In genomic region chr10:81168521-81169244, GRCm38 (mm10) we compare ENCODE assay signal across 8 mouse cellular contexts. TPM values are rescaled to one million over a fixed set of nuclear protein-coding genes. Genes with fewer than 3 reads are reported as not detected.
A peak's percentile ranks its signal among the peaks of the same experiment; 100 is the strongest.
DNase-seq lines count a peak whose midpoint lies in the region; ATAC-seq lines count a peak whose summit lies in the region.

No protein-coding gene starts in this region.

- H3K4me1 ChIP-seq in heart, embryonic 16.5 days (ENCODE audit: control insufficient read depth, insufficient read depth, low read length) = peaks cover 22% of the 10 kb centered on the region
- peaks cover 16% of the 10 kb centered on the region for H3K4me1 ChIP-seq in neural tube, embryonic 14.5 days (ENCODE audit: control insufficient read depth, insufficient read depth, low read length)

- H3K27ac ChIP-seq in heart, embryonic 16.5 days (ENCODE audit: low read length) = peak overlapping the region; percentile 79
- peak overlapping the region; percentile 80 for H3K27ac ChIP-seq in neural tube, embryonic 14.5 days (ENCODE audit: low read depth, low read length)

- 3% methylated on average over 29 of the region's 29 CpGs for WGBS in heart, embryonic 16.5 days
- WGBS in neural tube, embryonic 14.5 days = 3% methylated on average over 29 of the region's 29 CpGs

- ATAC-seq in CD4-positive, CD25-positive, alpha-beta regulatory T cell, adult 4 months = peak; percentile 45
- peak; percentile 58 for ATAC-seq in erythroid progenitor cell, adult 5-6 weeks (replicated peaks; ENCODE audit: low FRiP score, poor library complexity, severe bottlenecking)
- peak; percentile 51 for ATAC-seq in heart, embryonic 16.5 days (replicated peaks; ENCODE audit: extremely low read depth, insufficient read depth, low FRiP score)
- ATAC-seq in neural tube, embryonic 14.5 days (ENCODE audit: low read depth) = peak; percentile 39

- peak overlapping the region; percentile 51 for H3K4me3 ChIP-seq in heart, embryonic 16.5 days (ENCODE audit: low read length)
- peak overlapping the region; percentile 79 for H3K4me3 ChIP-seq in neural tube, embryonic 14.5 days (ENCODE audit: low read depth, low read length)

- H3K9me3 ChIP-seq in heart, embryonic 16.5 days (replicated peaks; ENCODE audit: control insufficient read depth, low read length) = no peaks in the 10 kb centered on the region
- no peaks in the 10 kb centered on the region for H3K9me3 ChIP-seq in neural tube, embryonic 14.5 days (ENCODE audit: control insufficient read depth, low read length)

- H3K4me2 ChIP-seq in heart, embryonic 16.5 days (ENCODE audit: low read depth, low read length) = peak overlapping the region; percentile 80
- H3K4me2 ChIP-seq in neural tube, embryonic 14.5 days (ENCODE audit: low read depth, low read length) = peak overlapping the region; percentile 69

- peaks cover under 1% of the 10 kb centered on the region; the same call in 1 of the 2 replicates for H3K36me3 ChIP-seq in heart, embryonic 16.5 days (ENCODE audit: control insufficient read depth, insufficient read depth)
- H3K36me3 ChIP-seq in neural tube, embryonic 14.5 days (ENCODE audit: control insufficient read depth, insufficient read depth, low read length) = 0 out of 2 replicates have a peak, but pooled peaks cover 3% of the 10 kb centered on the region

- peak; percentile 69 for DNase-seq in c-Kit-negative CD71-positive TER-119-positive erythroid progenitor cells, embryonic 14.5 days (ENCODE audit: low read depth, low spot score)
- peak; percentile 93 to 95 for DNase-seq in kidney, postnatal 25 days
- peak; percentile 90 to 93 for DNase-seq in lung, adult 18-20 months
- DNase-seq in testis, postnatal 10 days (ENCODE audit: low spot score) = peak; percentile 90

- peak overlapping the region; percentile 56 for H3K9ac ChIP-seq in heart, embryonic 16.5 days (ENCODE audit: low read length)
- peak overlapping the region; percentile 55; the same call in 1 of the 2 replicates for H3K9ac ChIP-seq in neural tube, embryonic 14.5 days (replicated peaks; ENCODE audit: low read depth, low read length)

- H3K27me3 ChIP-seq in heart, embryonic 16.5 days (ENCODE audit: control insufficient read depth, insufficient read depth, low read length) = no peaks in the 10 kb centered on the region
- H3K27me3 ChIP-seq in neural tube, embryonic 14.5 days (ENCODE audit: control insufficient read depth, insufficient read depth, low read length) = no peaks in the 10 kb centered on the region

RNA-seq across cellular contexts. Expression of gene Pias4, which starts 1.0 kb away (rescaled TPM):
- polyA plus RNA-seq in CD4-positive, CD25-positive, alpha-beta regulatory T cell, adult 4 months (2017; shearing (Covaris generic)) = 10 to 100 TPM; 17.1 to 20.0 TPM
- total RNA-seq in erythroid progenitor cell, adult 5-6 weeks (2015; ENCODE audit: low replicate concordance) = 24.1 and 27.2 TPM in 2 replicates
- 15.3 and 46.0 TPM in 2 replicates for total RNA-seq in erythroid progenitor cell, adult 5-6 weeks (2017; ENCODE audit: low replicate concordance)
- polyA plus RNA-seq in heart, embryonic 16.5 days (2015; fragmentation: Nextera tagmentation; extraction: Ambion mirVana) = 34.7 and 37.5 TPM in 2 replicates
- polyA plus RNA-seq in neural tube, embryonic 14.5 days (2014; fragmentation: Nextera tagmentation; extraction: Ambion mirVana) = 48.4 and 51.4 TPM in 2 replicates

RNA-seq across cellular contexts. Expression of gene Eef2, which starts 7.7 kb away (rescaled TPM):
- polyA plus RNA-seq in CD4-positive, CD25-positive, alpha-beta regulatory T cell, adult 4 months (2017; shearing (Covaris generic)) = 1,000 to 10,000 TPM in 1 of 2 experiments, 100 to 1,000 TPM in 1; 934 to 1,665 TPM
- total RNA-seq in erythroid progenitor cell, adult 5-6 weeks (2015; ENCODE audit: low replicate concordance) = 267 and 296 TPM in 2 replicates
- 399 and 622 TPM in 2 replicates for total RNA-seq in erythroid progenitor cell, adult 5-6 weeks (2017; ENCODE audit: low replicate concordance)
- 435 and 443 TPM in 2 replicates for polyA plus RNA-seq in heart, embryonic 16.5 days (2015; fragmentation: Nextera tagmentation; extraction: Ambion mirVana)
- 373 and 452 TPM in 2 replicates for polyA plus RNA-seq in neural tube, embryonic 14.5 days (2014; fragmentation: Nextera tagmentation; extraction: Ambion mirVana)

RNA-seq across cellular contexts. Expression of gene Dapk3, which starts 14.1 kb away (rescaled TPM):
- 1 to 10 TPM; 1.3 to 2.6 TPM for polyA plus RNA-seq in CD4-positive, CD25-positive, alpha-beta regulatory T cell, adult 4 months (2017; shearing (Covaris generic))
- 5.0 and 5.4 TPM in 2 replicates for total RNA-seq in erythroid progenitor cell, adult 5-6 weeks (2015; ENCODE audit: low replicate concordance)
- 6.4 and 9.4 TPM in 2 replicates for total RNA-seq in erythroid progenitor cell, adult 5-6 weeks (2017; ENCODE audit: low replicate concordance)
- polyA plus RNA-seq in heart, embryonic 16.5 days (2015; fragmentation: Nextera tagmentation; extraction: Ambion mirVana) = 33.9 and 40.2 TPM in 2 replicates
- polyA plus RNA-seq in neural tube, embryonic 14.5 days (2014; fragmentation: Nextera tagmentation; extraction: Ambion mirVana) = 64.5 and 67.3 TPM in 2 replicates

RNA-seq across cellular contexts. Expression of gene 4930442H23Rik, which starts 15.0 kb away (rescaled TPM):
- polyA plus RNA-seq in CD4-positive, CD25-positive, alpha-beta regulatory T cell, adult 4 months (2017; shearing (Covaris generic)) = not detected
- not detected in 2 replicates for total RNA-seq in erythroid progenitor cell, adult 5-6 weeks (2015; ENCODE audit: low replicate concordance)
- not detected in 2 replicates for total RNA-seq in erythroid progenitor cell, adult 5-6 weeks (2017; ENCODE audit: low replicate concordance)
- 0.11 TPM in 2 replicates for polyA plus RNA-seq in heart, embryonic 16.5 days (2015; fragmentation: Nextera tagmentation; extraction: Ambion mirVana)
- polyA plus RNA-seq in neural tube, embryonic 14.5 days (2014; fragmentation: Nextera tagmentation; extraction: Ambion mirVana) = not detected in 2 replicates

RNA-seq across cellular contexts. Expression of gene Nmrk2, which starts 33.2 kb away (rescaled TPM):
- polyA plus RNA-seq in CD4-positive, CD25-positive, alpha-beta regulatory T cell, adult 4 months (2017; shearing (Covaris generic)) = under 1 TPM; 0.31 to 0.44 TPM
- not detected in 2 replicates for total RNA-seq in erythroid progenitor cell, adult 5-6 weeks (2015; ENCODE audit: low replicate concordance)
- total RNA-seq in erythroid progenitor cell, adult 5-6 weeks (2017; ENCODE audit: low replicate concordance) = not detected in 2 replicates
- 11.9 and 14.6 TPM in 2 replicates for polyA plus RNA-seq in heart, embryonic 16.5 days (2015; fragmentation: Nextera tagmentation; extraction: Ambion mirVana)
- polyA plus RNA-seq in neural tube, embryonic 14.5 days (2014; fragmentation: Nextera tagmentation; extraction: Ambion mirVana) = not detected in 2 replicates

Comparison
In these comparisons a context has a peak if more than half of its experiments do, and no peak if none do; other contexts are left out.
1. Peak in every context shown above with its lines: DNase-seq, ATAC-seq, H3K4me3 ChIP-seq and H3K27ac ChIP-seq.